Mouse (Mus musculus): ENCODE results near the gene Pla2g4f. TPM values are rescaled to one million over a fixed set of nuclear protein-coding genes. Genes with fewer than 3 reads are reported as not detected.

Gene Pla2g4f
- polyA plus RNA-seq, 1 experiment: not detected

DNA sequence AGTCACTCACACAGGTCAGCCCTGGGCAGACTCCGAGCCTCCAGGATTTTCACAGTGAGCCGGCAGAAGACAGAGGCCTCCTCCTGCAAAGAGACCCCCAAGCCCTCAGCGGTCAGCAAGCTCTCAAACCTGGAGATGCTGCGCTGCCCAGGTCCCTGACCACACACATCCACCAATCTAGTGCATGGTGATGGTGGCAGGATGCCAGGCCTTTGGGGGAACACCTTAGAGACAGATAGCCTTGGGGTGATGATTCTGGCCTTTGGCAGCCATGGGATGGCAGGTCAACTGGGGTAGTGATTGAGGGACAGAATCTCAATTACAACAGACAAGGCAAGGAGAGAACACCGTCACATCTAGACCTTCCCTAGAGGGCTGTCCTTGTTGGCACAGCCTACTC is 29.9 kb downstream of the Pla2g4f start:
- Histone ChIP-seq H3K4me1 (ENCODE audit: control insufficient read depth, insufficient read depth, low read length) (no peaks in the 10 kb centered on the region), H3K27ac (ENCODE audit: insufficient read depth, low read length) (no peak overlapping the region), H3K4me3 (ENCODE audit: insufficient read depth, low read length) (no peak overlapping the region)
- no peak for TF ChIP-seq POLR2A (IDR thresholded peaks at IDR 0.05; ENCODE audit: low read depth, low read length)
- no peak for TF ChIP-seq CTCF (IDR thresholded peaks at IDR 0.05; ENCODE audit: borderline replicate concordance, insufficient read depth, low read length)

DNA sequence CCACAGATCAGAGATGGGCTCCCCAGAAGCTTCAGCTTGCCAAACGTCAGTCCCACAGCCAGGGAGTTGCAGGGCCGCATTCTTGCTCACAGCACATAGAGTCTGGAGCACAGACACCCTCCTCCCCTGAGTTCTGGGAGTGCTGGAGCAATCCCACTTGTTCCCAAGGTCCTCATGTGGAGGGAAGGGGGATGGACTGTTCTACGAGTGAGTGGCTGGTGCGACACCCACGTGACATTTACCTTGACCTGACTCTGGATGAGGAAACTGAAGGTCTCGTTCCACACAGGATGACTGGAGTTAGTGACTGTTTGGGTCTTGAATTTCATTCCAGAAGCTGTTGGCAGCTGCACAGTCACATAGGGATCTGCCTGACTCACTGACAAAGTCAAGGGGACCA is 30.4 kb downstream of the Pla2g4f start:
- no peak for TF ChIP-seq POLR2A (IDR thresholded peaks at IDR 0.05; ENCODE audit: low read depth, low read length)
- TF ChIP-seq CTCF (IDR thresholded peaks at IDR 0.05; ENCODE audit: borderline replicate concordance, insufficient read depth, low read length): no peak
- H3K4me1 ChIP-seq (ENCODE audit: control insufficient read depth, insufficient read depth, low read length): no peaks in the 10 kb centered on the region
- no peak overlapping the region for H3K27ac ChIP-seq (ENCODE audit: insufficient read depth, low read length)
- H3K4me3 ChIP-seq (ENCODE audit: insufficient read depth, low read length): no peak overlapping the region

DNA sequence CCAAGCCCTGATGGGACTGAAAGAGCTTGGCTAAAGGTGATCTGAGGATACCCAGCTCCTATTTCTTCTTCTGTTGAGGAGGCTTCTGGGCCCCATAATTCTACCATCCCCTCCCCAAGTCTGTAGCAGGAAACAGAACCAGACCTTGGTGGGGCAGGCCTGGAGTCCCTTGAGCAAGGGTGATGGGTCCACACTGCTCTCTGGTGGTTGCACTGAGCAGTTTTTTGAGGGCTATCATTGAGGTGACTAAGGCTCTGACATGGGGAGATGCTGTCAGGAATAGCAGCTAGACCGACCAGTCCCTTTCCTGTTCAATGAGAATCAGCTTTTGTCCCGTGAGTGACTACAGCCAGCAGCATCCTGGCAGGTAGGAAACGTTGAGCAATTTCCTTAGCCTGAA is 32.7 kb downstream of the Pla2g4f start:
- no peak overlapping the region for H3K27ac ChIP-seq (ENCODE audit: insufficient read depth, low read length)
- no peaks in the 10 kb centered on the region for H3K4me1 ChIP-seq (ENCODE audit: control insufficient read depth, insufficient read depth, low read length)
- no peak overlapping the region for H3K4me3 ChIP-seq (ENCODE audit: insufficient read depth, low read length)
- TF ChIP-seq POLR2A (IDR thresholded peaks at IDR 0.05; ENCODE audit: low read depth, low read length) (no peak), CTCF (IDR thresholded peaks at IDR 0.05; ENCODE audit: borderline replicate concordance, insufficient read depth, low read length) (no peak)

DNA sequence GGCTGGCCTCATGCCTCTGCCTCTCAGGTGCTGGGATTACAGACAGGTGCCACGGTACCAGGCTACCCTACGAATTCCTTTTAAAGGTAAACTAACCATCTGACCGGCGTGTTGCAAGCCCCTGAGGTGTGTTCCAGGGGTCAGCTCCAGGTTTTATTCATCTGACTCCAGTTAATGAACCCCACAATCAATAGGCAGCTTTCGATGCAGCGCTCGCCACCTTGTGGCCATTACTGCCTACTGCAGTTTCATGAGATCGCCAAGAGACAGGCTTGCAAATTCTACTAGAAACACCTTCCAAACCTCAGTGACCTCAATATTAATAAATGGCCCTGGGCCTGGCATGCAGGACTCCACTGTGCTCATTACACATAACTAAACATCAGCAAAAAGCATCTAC is 34.0 kb downstream of the Pla2g4f start:
- no peaks in the 10 kb centered on the region for H3K4me1 ChIP-seq (ENCODE audit: control insufficient read depth, insufficient read depth, low read length)
- H3K4me3 ChIP-seq (ENCODE audit: insufficient read depth, low read length): no peak overlapping the region
- no peak overlapping the region for H3K27ac ChIP-seq (ENCODE audit: insufficient read depth, low read length)
- TF ChIP-seq CTCF (IDR thresholded peaks at IDR 0.05; ENCODE audit: borderline replicate concordance, insufficient read depth, low read length) (peak; percentile 76; the same call in 1 of the 2 replicates), POLR2A (IDR thresholded peaks at IDR 0.05; ENCODE audit: low read depth, low read length) (no peak)

DNA sequence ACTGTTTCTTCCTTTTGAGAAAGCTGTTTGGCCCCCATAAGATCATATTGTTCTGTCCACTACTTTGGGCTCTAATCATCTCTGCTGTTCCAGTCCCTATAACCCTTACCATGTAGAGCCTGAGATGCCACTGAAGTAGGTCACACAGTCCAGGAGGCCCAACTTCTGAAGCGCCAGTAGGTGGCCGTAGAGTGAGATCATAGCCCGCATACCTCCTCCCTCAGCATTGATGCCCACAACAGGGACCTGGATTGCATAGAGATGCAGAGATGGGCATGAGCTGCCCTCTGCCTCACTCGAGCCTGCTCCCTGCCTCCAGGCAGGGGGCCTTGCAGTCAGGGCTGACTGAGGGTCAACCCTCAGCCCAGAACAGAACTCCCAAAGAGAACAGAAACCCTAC is 37.0 kb downstream of the Pla2g4f start:
- no peak overlapping the region for H3K27ac ChIP-seq (ENCODE audit: insufficient read depth, low read length)
- no peaks in the 10 kb centered on the region for H3K4me1 ChIP-seq (ENCODE audit: control insufficient read depth, insufficient read depth, low read length)
- no peak overlapping the region for H3K4me3 ChIP-seq (ENCODE audit: insufficient read depth, low read length)
- TF ChIP-seq POLR2A (IDR thresholded peaks at IDR 0.05; ENCODE audit: low read depth, low read length) (no peak), CTCF (IDR thresholded peaks at IDR 0.05; ENCODE audit: borderline replicate concordance, insufficient read depth, low read length) (no peak)

DNA sequence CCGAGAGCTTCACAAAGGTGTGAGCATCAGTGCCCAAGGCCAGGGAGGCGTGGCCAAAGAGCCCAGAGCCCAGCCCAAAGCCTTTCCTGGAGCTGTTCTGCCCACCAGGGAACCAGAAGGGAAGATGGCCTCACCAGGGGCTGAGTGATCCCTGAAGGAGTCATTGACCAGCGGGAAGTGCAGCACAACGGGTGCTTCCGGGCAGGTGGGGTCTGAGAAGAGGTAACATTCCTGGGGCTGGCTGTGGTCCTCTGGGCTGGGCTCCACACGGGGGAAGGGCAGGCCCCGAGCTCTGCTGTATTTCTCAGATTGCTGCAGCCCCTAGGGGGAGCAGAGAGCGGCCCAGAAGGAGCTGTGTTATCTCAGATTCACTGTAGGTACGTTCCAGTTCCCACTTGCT is 45.3 kb downstream of the Pla2g4f start:
- H3K27ac ChIP-seq (ENCODE audit: insufficient read depth, low read length): no peak overlapping the region
- no peak overlapping the region for H3K4me3 ChIP-seq (ENCODE audit: insufficient read depth, low read length)
- TF ChIP-seq POLR2A (IDR thresholded peaks at IDR 0.05; ENCODE audit: low read depth, low read length) (no peak), CTCF (IDR thresholded peaks at IDR 0.05; ENCODE audit: borderline replicate concordance, insufficient read depth, low read length) (no peak)
- no peaks in the 10 kb centered on the region for H3K4me1 ChIP-seq (ENCODE audit: control insufficient read depth, insufficient read depth, low read length)

DNA sequence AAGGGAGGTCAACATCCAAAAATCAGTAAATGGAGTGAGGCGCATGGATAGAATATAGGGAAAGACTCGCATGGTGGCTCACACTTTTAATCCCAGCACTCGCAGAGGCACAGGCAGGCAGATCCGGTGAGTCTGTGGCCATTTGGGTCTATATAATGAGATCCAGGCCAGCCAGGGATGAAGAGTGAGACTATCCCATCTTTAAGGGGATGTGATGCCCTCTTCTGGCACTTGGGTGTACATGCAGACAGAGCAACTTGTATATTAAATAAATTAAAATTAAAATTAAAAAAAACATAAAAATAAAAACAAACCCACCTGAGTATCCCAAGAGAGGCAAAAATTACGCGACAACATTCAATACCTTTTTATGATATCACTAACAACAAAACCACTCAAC is 48.4 kb downstream of the Pla2g4f start:
- H3K4me1 ChIP-seq (ENCODE audit: control insufficient read depth, insufficient read depth, low read length): no peaks in the 10 kb centered on the region
- no peak overlapping the region for H3K4me3 ChIP-seq (ENCODE audit: insufficient read depth, low read length)
- TF ChIP-seq CTCF (IDR thresholded peaks at IDR 0.05; ENCODE audit: borderline replicate concordance, insufficient read depth, low read length) (no peak), POLR2A (IDR thresholded peaks at IDR 0.05; ENCODE audit: low read depth, low read length) (no peak)
- no peak overlapping the region for H3K27ac ChIP-seq (ENCODE audit: insufficient read depth, low read length)

DNA sequence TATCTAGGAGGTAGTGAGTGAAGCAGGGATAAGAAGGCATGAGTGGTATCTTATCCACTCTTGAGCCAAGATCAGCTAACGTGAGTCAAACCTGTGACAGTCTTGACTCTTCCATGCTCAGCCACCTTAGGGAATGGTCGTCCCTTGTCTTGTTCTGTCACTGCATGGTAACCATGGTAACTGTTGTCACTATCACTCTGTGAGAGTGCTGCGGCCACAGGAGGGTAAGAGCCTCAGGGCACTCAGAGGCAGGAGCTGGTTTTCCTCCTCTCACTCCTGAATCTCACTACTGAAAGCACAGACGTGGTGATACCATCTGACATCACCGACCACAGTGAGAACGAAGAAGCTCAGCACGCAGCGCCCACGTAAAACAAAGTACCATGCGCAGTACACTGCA is 49.1 kb downstream of the Pla2g4f start:
- Histone ChIP-seq H3K27ac (ENCODE audit: insufficient read depth, low read length) (no peak overlapping the region), H3K4me1 (ENCODE audit: control insufficient read depth, insufficient read depth, low read length) (no peaks in the 10 kb centered on the region), H3K4me3 (ENCODE audit: insufficient read depth, low read length) (no peak overlapping the region)
- TF ChIP-seq POLR2A (IDR thresholded peaks at IDR 0.05; ENCODE audit: low read depth, low read length) (no peak), CTCF (IDR thresholded peaks at IDR 0.05; ENCODE audit: borderline replicate concordance, insufficient read depth, low read length) (no peak)

DNA sequence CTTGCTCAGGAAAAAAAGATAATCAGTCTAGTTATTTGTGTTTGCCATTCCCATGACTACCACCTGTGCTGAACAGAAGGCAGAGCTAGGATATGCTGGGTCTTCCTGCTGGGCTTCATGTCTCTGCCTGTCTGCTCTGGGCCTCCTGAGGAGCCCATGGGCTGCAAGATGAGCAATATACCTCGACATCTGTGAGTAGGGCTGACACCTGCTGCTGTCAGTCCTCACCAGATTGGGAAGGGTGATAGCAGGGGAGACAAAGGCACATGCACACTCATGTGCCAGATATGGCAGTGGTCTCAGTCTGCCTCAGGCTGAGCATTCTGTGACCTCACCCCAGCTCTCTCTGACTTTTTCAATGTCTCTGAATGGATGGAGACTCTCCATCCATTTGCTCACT is 51.1 kb downstream of the Pla2g4f start:
- no peaks in the 10 kb centered on the region for H3K4me1 ChIP-seq (ENCODE audit: control insufficient read depth, insufficient read depth, low read length)
- no peak overlapping the region for H3K4me3 ChIP-seq (ENCODE audit: insufficient read depth, low read length)
- no peak overlapping the region for H3K27ac ChIP-seq (ENCODE audit: insufficient read depth, low read length)
- TF ChIP-seq CTCF (IDR thresholded peaks at IDR 0.05; ENCODE audit: borderline replicate concordance, insufficient read depth, low read length) (no peak), POLR2A (IDR thresholded peaks at IDR 0.05; ENCODE audit: low read depth, low read length) (no peak)

DNA sequence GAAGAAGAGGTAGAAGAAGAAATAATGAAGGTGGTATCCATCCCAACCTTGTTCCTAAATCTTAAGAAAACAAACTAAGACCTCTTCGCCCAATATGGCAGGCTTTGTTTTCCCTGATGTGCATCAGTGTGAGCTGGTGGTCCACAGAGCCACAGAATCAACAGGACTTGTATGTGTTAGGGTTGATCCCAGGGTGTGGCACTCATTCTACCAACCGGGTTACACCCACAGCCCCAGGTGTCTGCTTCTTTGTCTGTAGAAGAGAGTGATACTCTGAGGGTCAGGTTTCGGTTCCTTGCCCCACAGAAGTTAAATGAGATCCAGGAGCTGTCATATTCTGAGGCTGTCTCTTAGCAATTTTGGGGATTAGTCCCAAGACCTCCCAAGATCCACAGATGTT is 52.6 kb downstream of the Pla2g4f start:
- no peak overlapping the region for H3K4me3 ChIP-seq (ENCODE audit: insufficient read depth, low read length)
- H3K4me1 ChIP-seq (ENCODE audit: control insufficient read depth, insufficient read depth, low read length): no peaks in the 10 kb centered on the region
- H3K27ac ChIP-seq (ENCODE audit: insufficient read depth, low read length): no peak overlapping the region
- TF ChIP-seq POLR2A (IDR thresholded peaks at IDR 0.05; ENCODE audit: low read depth, low read length) (no peak), CTCF (IDR thresholded peaks at IDR 0.05; ENCODE audit: borderline replicate concordance, insufficient read depth, low read length) (no peak)

DNA sequence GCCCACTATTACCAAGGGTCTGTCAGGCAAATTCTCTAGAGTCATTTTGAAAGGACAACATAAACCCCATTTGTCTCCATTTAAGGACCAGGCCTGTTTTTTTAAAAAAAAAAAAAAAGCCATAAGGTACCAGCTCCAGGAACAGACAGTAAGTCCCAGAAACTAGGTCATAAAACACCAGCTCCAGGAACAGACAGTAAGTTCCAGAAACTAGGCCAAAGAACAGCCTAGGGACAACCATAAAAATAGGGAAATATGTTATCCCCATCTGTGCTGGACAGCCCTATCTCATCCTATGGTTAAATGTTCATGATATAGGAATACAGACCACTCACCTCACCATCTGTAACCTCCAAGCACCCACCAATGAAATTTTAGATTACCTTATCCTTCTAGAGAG is 57.7 kb downstream of the Pla2g4f start:
- Histone ChIP-seq H3K27ac (ENCODE audit: insufficient read depth, low read length) (no peak overlapping the region), H3K4me1 (ENCODE audit: control insufficient read depth, insufficient read depth, low read length) (no peaks in the 10 kb centered on the region), H3K4me3 (ENCODE audit: insufficient read depth, low read length) (no peak overlapping the region)
- no peak for TF ChIP-seq CTCF (IDR thresholded peaks at IDR 0.05; ENCODE audit: borderline replicate concordance, insufficient read depth, low read length)

Measured in embryonic fibroblast, embryonic 13.5 days (primary cell).